Mouse (Mus musculus) erythroid progenitor cell, adult 5-6 weeks (primary cell): ENCODE data around the gene Grb10. TPM values are rescaled to one million over a fixed set of nuclear protein-coding genes. Genes with fewer than 3 reads are reported as not detected.

Experiments
- ATAC-seq: replicated peaks from 2 replicates; pipeline ENCODE4 v1.8.0; 2016; ENCODE audit warnings: moderate number of reproducible peaks, mild to moderate bottlenecking, moderate TSS enrichment, inconsistent platforms; ENCODE audit not compliant: poor library complexity, low FRiP score, severe bottlenecking
- total RNA-seq, 2 experiments: library from RNA; stranded (forward) in 1 of 2; stranded (reverse) in 1 of 2; fragments of 150-400 nt in 1 of 2; fragments of 186-747, 209-891 nt in 1 of 2; gene quantifications; 2 replicates each; pipeline versions ENCODE4 v1.2.3 to v1.2.4; 2015 to 2017; ENCODE audit warnings: low replicate concordance in 2 of 2

Gene Grb10
- total RNA-seq, 2 experiments from 2014 or later, result 2.1 to 5.9 TPM

DNA sequence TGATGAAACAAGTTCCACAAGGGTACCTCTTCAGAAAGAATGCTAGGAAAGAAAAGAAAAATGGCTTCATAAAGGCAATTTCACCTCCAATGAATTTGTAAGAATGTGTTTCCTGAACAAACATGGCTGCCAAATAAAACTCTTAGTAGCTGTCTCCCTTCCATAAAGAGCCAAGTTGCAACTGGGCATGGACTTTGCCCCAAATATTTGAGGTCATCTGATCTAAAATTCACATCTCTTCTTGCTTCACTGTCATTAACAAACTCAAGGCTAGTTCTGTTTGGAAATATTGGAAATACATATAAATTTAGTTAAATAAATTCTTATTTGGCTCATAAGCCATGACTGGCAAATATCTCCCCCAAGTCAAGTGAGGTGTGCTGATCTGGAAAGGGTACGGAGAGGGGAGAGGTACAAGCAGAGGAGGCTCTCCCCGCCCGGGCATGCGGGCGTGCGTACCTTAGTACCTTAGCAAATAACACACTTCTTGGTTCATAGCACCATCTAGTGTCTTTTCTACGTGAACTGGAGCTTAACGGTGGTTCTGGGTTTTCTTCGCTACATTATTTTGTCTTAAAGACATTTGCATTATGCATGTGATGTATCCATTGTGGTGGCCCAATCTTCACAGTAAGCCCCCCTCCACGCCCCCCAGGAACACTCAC is 63.8 kb downstream of the Grb10 start:
- ATAC-seq, result no peak

DNA sequence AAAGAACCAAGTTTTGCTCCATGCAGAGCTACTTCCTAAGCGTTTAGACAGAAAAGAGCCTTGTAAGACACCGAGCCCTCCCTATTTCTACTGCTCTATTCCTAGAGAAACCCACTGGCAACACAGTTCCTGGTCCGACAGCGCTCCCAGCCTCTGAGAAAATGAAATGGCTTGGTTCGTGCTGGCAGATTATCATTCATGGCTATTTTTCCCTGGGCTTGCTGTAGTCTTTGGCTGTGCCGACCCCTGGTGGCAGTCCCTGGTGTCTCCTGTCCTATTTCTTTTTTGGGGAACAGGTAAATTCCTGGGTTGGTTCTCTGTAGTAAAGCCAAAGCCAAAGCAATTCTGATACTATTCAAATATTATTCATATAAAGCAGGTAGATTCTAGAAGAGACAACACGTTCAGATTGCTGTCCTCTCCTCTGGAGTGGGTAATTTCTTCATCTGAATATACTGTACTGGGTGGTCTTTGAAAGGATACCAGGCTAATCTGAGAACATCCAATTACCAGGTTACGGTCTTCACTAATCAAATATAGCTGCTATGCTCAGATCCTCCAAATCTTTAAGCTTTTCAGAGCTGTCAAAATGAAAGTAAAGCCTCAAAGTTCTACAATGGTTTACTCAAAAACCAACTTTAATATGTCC is 65.0 kb downstream of the Grb10 start:
- ATAC-seq, result 0 out of 2 replicates have a peak, but pooled peaks have one; percentile 30

DNA sequence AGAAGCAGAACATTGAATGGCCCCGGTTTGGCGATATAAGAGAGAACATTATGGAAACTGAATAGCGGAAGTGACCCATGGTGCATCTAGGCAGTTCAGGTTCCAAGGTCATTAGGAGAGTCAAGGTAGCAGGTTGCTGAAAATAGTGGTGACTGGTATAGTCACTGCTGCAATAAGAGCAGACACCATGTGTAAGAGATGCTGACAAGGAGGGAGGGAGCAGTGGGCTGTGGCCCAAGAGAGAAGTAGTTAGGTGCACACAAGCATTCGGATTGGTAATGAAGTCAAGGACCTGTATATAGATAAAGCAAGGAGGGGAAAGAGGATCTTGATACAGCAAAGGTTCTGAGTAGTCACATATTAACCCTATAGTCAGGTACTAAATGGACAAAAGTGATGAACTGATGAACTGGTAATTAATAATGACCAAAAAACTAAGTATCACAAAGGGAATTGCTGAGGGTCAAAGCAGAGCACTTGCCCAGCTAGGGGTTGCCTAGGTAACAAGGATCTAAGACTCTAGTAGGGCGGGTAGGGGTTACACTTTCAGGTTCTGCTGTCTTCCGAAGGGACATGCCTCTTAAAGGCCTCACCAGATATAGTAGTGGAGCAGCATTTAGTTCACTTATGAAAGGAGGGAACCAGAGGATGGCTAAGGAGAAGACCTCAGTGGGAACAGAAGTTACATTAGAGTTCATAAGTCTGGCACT is 65.9 kb downstream of the Grb10 start:
- no peak for ATAC-seq

DNA sequence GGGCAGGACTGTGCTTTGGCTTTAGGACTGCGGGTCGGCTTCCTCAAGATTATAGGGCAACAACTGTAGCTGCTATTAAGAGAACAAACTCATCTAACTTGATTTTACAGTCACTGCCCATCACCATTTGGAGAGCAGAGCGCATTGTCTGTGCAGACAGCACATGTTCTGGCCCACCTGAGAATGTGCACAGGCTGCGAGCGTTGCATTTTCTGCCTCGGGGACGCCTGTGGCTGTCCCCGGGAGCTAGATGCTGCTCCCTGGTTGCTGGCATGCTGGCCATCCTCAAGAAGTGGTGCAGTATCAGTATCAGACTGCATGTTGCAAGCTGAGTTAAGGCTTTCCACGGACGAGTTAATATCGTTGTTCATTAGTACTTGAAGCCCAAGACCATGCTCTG is 68.2 kb downstream of the Grb10 start:
- no peak for ATAC-seq

DNA sequence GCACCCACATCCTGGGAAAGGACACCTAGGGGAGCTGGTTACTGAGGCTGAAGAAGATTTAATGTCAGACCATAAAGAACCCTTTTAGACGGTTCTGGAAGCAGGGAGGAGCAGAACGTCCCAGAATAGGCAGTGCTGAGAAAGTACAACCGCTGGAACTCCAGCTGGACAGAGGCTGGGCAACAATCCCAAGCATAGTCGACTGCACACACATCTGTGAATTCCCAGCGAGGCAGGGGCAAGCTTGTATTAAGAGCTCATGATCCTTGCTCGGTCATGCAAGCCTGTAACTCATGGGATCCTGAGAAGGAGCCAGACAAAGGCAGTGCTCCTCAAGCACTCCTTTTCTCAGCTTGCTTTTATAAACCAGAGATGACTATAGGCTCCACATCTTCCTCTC is 69.7 kb downstream of the Grb10 start:
- no peak for ATAC-seq

DNA sequence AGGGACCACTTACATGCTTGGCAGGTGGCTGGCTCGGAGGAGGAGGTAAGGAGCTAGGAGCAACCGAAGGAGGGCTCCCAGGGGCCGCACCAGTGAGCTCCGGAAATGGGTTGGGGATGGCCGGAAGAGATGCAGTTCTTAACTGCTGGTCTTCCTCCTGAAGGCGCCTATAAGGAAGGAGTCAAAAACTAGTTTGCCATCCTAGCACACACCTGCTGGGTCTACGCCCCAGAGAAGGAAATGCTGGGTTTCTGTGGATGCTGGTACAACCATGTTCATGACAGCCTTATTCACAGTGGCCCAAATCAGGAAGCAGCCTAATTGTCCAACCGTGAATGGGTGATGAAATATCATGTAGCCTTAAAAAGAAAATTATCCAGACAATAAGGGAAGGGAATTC is 71.0 kb downstream of the Grb10 start:
- no peak for ATAC-seq

DNA sequence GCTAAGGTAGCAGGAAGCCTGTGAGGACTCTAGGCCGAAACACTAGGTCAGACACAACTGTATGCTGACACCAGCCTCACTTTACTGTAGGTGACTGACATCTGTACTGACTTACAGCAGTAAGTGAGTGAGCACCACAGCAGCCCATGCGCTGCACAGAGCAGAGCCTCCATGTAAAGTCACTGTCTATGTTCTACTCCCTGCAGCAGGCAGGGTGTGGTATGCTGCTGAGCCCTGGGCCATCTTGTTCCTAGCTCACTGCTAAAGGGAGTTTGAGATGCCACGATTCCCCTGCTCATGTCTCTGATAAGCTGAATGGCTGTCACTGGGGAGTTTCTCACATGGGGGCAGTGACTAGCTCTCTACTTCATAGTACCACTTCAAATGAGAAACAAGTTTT is 72.3 kb downstream of the Grb10 start:
- no peak for ATAC-seq

DNA sequence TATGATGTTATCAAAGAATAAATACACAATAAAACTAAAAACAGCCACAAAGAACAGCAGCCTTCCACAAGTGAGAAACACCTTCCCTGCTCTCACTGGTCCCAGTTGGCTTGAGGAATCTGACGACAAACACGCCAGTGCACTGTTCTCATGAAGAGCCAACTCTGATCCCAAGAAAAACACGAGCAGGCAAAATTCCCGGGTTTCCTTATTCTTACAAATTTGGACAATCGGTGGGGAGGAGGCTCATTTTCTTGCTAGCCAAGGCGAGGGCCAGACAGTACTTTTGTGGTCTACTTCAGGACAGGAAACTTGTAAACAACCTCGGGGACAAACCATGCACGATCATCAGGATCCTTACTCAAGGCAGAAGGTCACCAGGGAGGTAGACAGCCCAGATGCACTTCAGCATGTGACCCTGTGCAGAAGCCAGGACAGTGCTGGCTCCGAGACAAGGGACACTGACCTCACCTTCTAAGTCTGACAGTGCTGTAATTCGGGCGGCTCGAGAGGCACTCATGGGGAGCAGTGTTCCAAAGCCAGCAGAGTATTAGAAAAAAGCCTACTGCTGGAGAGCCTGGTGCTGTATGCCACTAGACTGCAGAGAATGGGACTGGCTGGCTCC is 72.9 kb downstream of the Grb10 start:
- no peak for ATAC-seq

DNA sequence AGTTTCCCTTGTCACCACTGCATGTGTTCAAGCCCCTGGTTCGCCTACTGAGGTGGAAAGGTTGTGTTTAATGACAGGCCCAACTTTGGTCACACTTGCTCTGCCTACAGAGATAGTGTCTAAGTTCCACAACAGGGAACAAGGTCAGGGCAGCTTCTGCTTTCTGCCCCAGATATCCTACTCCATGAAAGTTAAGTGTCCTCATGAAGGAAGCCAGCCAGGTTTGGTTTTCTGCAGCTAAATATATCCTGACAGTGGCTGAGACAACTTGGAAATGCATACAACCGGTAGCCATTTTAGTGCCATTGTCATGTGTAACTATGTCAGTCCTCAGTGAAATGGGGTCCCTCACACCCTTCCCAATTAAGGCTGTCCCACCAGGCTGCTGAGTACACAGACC is 73.8 kb downstream of the Grb10 start:
- no peak for ATAC-seq

DNA sequence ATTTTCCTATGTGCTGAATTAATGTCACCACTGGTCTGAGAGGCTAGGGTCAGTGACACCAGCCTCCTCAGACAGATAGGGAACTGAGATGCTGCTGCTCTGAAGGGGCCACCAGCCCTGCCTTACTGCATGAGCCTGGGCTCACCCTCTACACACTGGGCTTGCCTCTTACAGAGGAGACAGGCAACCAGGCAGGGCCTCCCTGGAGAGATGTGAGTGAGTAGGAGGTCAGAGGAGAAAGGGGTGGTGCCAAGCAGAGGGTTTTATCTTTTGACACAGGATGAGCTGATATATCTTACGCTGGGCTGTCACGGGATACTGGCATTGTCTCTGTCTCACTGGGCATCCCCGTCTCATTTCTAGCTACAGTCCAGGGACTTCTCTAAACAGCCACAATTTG is 74.9 kb downstream of the Grb10 start:
- peak; percentile 41; the same call in 1 of the 2 replicates for ATAC-seq

DNA sequence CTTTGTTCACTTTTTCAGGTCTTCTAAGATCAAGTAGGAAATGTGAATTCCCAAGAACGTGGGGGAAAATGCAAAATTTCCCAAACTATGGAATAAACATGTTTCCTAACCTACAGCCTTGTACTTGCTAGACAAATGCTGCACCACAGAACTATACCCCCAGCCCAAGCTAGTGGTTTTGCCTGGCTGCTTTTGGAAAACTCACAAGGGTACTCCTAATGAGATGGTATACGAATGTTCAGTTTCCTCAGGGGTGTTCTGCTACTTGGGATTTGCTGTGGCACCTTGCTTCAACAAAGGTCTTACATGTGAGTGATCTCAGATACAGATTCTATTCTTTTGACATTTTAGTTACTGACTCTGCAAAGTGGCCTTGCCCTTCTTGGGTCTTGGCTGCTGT is 75.4 kb downstream of the Grb10 start:
- ATAC-seq, result no peak

DNA sequence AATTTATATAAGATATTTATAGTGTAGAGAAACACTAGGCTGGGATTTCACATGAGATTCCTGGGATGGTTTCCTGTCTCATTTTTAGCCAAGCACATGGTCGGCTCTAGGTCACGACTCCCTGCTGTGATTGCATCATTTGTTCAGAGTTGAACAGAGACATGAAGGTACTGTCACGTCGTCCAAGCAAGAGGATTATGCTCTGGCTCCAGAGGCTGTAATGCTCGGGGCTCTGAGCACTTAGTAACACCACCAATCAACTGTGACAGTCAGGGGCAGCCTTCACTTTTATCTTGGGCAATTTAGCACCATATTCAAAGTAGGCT is 75.9 kb downstream of the Grb10 start:
- no peak for ATAC-seq

DNA sequence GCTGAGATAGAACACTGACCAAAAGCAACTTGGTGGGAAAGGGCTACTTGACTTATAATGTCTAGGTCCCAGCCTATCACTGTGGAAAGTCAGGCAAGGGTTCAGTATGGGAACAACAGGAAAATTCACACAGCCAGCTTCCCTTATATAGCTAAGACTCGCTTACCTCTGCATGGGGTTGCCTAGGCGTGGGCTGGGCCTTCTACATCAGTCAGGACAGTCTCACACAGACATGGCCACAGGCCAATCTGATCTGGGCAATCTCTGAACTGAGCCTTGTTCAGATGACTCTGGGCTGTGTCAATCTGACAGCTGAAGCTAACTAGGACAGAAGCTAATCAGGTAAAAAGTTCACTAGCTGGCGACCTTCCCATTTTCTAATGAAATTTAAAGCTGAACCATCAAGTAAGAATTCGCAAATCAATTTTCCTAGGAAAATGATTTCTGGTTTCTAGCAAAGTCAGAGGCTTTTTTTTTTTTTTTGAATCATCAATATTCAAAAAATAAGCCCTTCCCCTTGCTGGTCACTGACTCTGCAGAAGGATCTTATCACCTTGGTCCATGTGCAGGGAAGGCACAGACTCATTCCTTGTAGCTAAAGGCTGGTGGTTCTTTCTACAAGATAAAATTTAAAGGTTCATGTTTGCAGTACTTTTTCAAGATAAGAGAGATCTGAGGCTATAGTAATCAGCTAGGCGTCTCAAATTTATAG is 76.4 kb downstream of the Grb10 start:
- no peak for ATAC-seq

DNA sequence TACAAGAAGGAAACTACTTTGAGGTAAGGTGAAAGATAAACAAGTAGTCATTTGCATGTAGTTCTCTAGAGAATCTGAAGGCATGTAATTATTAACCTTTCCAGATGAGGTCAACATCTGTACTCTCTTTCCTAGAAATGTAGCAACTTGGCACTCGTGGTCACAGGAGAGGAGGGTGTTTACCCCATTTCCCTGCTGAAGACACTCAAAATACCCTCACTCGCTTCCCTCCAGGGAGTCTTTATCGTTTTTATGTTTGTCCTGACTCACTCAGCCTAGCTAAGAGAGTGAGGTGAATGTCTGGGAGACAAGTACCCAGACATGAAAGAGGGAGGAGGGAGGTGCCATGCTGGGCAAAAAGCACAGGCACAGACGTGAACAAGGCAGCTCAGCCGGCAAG is 77.6 kb downstream of the Grb10 start:
- no peak for ATAC-seq

DNA sequence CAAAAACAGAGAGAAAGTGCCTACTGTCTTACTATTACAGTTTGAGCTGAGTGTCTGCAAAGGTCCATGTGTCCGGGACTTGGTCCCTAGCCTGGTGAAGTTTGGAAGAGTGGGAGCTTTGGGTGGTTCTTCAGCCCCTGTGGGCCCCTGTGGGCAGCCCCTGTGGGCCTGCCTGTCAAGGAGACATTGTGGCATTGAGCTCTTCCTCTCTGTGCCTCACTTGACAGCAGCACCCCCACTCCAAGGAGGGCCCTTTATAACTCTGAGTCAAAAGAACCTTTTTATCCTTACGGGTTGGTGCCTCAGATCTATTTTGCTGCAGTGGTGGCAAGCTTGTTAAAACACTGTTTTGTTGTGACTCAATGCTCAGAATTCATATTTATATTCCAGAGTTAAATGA is 78.3 kb downstream of the Grb10 start:
- no peak for ATAC-seq

DNA sequence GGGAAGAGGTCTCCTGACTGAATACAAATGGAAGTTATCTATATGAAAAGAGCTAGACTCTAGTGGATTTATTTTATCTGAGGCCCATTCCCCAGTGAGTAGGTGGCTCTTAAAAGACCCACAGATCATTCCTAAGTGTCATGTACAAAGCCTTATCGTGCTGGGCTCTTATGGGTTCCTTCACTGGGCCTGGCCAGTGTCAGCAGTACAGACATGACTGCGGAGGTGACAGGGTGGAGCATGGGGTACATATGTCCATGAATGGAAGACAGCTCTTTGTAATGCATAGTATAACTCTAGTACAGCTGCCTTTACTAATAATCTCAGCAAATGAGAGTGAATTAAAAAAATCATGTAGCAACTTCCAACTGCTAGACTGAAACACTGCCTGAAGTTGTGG is 80.0 kb downstream of the Grb10 start:
- no peak for ATAC-seq

DNA sequence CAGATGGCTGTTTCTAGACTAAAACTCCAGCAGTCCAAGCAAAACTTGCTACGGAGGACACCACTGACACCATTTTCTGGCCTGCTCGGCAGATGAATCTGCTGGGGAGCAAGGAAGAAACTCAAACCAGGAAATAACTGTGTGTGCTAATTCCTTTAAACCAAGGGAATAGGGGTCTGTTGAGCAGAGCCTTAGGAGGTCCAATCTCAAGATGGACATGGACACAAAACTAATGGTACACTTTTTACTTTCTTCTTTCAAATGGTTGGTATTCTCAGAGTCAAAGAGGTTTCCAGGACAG is 80.5 kb downstream of the Grb10 start:
- no peak for ATAC-seq

DNA sequence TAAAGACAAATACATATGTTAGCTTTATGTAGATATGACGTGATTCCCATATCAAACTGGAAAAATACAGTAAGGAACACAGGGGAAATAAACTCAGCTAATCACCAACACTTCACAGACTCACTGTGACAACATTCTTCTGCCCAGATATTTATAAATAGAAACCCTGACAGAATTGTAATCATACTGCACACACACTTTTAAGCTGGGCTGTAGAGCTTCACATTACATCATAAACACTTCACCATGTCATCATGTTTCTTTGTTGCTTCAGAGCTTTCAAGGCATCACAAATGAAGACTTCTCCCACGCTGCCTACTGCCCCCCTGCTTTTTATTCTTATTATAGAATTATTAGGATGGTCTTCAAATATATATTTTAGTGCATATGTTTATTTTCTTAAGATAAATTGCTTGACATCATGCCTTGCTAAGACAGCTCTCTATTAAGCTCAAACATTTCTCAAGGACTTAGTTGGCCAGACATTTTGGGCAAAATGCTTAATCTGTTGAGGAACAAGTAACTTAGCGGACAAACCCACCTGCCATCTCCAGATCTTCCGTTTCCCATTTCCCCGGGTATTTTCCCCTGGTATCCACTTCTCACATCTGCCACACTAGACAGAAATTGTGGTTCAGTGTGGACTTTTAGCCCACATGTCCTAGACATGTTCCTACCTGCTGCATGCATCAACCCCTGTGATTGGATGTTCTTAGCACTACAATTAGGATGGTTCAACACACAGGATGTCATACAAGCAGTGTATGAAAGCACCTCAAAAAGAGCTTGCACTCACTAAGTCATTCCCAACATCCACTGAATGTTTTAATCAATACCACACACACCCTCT is 81.0 kb downstream of the Grb10 start:
- no peak for ATAC-seq

DNA sequence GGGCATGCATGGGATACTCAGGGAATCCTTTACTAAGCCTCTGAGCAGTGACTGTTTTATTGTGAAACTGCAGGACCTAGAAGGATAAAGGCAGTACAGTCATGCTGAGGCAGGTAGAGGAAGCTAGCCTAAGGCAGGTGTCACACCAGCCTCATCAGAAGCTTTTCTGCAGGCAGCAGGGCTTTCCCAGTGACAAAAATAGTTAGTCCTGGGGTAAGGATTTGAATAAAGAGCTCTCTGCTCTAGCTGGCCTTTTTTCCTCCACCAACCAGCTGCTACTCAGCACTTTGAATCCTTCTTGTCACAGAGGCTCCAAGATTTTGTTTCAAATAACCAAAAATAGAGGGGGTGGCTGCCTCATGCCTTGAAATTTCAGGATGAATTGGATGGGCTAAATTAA is 82.7 kb downstream of the Grb10 start:
- ATAC-seq, result no peak

DNA sequence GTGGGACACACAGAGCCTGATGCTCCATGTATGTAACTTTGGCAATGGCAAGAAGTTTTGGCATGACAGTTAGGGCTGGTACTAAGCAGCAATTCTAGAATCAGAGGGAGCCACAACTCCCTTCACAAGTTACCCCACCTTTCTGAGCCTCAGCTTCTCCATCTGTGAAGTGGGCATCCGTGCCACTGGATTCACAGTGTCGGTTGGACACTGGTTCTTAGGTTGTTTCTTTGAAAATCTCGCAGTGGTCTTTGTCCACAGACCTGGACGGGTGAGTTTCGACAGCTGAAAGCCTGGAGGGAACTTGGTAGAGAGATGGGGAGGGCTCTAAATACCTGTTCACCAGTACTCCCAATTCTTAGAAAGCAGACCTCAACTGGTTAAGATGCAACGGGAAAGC is 83.9 kb downstream of the Grb10 start:
- ATAC-seq, result no peak
